Mouse (Mus musculus): ENCODE measurements around the gene 1700021F05Rik.
A peak's percentile ranks its signal among the peaks of the same experiment; 100 is the strongest.
"Not testable (repeated sequence)": the region's sequence is repeated elsewhere in the genome, so short reads cannot be mapped to it uniquely, and the experiment has no call there.

Gene 1700021F05Rik

DNA sequence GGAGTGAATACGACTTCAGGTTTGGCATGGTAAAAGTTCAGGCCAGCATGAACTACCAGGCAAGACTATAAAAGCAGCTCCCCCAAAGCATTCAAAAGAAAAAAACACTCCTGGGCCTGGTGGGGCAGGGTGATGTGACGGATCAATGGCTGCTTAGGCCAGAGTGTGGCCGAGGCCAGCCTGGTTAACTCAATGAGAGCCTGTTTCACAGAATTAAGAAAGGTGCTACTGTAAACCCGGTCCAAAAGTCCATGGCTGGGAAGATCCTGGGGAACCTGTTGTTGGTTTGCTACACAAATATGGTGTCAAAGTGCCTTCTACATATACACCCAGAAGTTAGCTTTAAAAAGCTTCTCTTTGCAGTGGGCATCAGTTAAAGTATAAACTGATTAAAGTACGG, 2.0 kb downstream of the 1700021F05Rik start:
- DNase-seq (ENCODE audit: low spot score in 2 of 2) = no peak

DNA sequence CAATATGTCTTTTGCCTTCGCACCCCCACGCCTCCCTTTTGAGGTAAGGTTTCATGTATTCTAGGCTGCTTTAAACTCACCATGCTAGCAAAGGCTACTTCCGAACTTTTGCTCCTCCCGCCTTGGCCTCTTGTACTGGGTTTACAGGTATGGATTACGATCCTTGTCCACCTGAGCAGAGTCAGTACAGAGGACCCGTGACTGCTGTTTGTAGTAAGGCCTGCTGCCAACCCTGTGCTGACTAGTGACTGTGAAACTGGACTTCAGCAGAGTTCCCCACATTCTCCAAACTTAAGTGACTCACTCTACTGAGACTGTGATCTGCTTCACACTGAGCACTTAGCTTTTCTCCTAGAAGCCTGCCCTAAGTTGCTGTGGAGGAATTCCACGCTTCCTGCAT, 3.1 kb downstream of the 1700021F05Rik start:
- no peak for DNase-seq (ENCODE audit: low spot score in 2 of 2)

DNA sequence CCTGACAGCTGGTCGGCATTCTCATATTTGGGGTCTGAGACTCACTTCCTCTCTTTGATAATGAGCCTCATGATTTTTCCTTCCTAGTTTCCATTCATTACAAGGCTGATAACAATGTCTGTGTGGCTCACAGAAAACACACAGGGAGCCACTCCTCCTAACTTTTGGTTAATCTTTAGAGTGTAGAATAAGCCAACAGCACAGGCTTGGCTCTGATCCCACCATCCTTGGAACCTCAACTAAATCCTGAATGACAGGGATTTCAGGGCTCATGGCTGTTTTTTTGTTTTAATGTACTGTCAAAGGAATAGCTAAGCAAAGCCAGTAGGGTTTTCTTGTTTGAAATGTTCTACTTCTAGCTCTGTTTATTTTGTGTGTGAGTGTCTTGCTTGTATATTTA, 6.4 kb downstream of the 1700021F05Rik start:
- no peak for DNase-seq (ENCODE audit: low spot score in 2 of 2)

DNA sequence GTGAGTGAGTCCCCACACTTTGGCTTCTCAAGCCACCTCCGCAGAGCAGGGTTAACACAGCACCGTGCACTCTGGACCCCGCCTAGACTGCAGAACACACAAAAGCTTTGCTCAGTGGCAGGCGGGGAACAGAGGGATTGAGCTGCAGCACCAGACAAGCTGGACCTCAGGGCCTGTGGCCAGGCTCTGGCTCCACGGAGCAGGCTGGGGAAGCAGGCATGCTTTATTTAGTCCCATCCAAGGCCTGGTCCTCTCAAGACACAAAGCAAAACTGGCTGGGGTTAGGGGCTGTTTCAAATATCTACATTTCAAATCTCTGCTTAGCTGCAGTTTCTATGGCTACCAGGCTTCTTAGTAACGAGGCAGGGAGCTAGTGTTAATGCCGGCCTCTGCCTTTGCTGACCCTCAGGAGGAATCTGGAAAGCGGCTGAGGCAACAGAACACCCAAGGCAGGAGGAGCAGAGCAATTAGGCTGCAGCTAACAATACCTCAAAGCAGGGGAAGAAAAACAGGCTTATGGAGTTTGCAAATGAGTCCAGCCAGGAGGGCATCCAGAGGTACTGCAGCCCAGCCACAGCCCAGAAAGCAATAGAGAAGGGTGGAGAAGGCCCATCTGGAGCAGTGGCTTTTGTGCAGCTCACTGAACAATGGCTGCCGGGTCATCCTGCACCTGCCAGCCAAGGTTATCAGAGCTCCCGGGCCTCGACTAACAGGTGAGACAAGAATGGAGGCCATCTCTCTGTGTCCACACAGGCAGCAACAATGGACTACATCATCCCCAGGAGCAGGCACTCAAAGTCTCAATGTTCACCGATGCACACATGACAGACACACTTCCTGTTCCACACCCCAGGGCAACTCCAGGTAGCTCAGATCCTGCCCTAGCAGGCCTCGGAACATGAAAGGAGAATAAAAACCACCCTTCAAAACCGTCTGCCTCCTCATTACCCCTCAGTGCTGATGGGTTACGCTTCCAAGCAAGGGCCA, 13.2 kb downstream of the 1700021F05Rik start:
- peak in 1 of 2 experiments; percentile 20 for DNase-seq (ENCODE audit: low spot score in 2 of 2)

DNA sequence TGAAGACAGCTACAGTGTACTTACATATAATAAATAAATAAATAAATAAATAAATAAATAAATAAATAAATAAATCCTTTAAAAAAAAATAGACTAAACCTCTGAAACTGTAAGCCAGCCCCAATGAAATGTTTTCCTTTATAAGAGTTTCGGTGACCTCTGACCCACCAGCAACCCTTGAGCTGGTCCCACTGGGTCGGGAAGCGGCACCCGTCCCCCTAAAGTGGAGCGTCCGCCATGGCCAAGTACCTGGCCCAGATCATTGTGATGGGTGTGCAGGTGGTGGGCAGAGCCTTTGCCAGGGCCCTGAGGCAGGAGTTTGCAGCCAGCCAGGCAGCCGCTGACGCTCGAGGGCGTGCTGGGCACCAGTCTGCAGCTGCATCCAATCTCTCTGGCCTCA, 16.9 kb downstream of the 1700021F05Rik start, which contains the start of gene Gm9803:
TSS of gene Gm9803 (plus strand) at position 154 of the 400 bp plus-strand sequence.
- DNase-seq (ENCODE audit: low spot score in 2 of 2) = not testable (repeated sequence)

DNA sequence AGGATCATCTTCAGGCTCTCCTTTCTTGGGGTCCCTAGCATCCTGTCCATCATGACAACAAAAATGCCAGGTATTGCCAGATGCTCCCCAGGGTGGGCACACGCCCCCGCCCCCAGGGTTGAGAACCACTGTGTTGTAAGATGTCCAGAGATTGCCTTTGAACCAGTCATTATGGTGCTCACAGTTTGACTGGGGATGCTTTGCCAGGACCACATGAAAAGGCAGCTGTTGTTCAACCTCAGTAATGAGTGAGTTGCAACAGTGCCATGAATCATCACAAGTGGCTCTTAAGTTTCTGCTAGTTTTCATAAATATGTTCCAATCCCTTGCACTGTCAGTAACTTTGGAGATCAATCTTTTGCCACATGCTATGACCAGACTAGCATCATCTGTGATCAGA, 20.8 kb downstream of the 1700021F05Rik start:
- no peak for DNase-seq (ENCODE audit: low spot score in 2 of 2)

DNA sequence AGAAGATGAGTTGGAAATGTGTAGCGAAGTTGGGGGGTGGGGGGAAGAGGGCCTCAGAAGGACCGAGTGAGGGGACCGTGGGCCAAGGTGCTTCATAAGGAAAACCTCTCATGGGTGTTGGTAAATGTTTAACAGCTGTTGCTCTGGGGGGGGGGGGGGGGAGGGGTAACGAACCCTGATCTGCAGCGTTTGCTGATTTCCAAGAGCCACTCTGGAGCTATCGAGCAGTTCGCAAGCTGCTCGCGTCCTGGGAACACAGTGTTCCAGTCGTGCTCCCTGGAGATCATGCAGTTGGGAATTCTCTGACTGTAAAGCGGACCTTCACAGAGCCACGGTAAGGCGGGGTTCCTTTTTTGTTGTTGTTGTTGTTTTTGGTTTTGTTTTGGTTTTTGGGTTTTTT, 22.4 kb downstream of the 1700021F05Rik start:
- no peak for DNase-seq (ENCODE audit: low spot score in 2 of 2)

DNA sequence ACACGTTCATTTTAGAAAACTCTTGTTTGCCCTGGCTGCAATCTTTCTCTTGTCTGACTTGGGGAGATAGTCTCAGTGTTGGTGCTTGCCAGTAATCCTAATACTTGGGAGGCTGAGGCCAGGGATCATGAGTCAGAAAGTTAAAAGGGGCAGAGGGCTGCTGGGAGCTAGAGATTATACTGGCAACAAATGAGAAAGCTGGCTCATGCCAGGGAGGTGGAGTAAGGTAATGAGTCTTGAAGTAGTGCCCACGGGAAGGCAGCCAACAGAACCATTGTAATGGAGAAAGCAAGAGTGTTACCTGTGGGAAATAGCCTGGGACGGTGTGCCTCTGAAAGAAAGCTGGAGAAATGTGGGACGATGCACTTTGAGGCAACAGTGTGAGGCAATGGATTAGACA, 23.0 kb downstream of the 1700021F05Rik start:
- no peak for DNase-seq (ENCODE audit: low spot score in 2 of 2)

DNA sequence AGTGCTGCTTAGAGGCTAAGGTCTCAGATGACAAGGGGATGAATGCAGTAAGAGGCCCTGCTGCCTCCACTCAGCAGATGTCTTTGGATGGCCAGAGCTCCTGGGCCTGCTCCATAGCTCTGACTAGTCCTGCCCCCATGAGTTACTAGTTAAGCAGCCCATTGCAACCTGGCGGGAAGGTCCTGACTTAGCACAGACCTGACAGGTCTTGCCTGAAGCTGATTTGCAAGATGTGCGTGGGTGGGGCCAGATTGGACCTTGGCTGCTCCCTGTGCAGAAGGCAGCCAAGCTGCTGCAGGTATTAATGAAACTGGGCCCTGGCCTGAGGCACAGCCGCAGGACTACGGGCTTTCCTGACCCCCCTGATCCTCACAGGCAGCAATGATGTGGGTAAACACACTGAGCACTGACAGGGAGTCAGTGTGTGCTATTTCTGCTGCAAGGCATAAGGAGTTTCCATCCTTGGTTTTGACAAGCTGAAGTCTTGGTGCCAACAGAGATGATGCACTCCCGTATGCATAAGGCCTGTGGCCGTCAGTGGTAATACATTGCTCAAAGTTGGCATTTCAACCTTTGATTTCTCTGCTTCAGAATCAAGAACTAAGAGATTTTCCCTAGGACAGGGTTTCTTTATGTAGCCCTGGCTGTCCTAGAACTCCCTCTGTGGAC, 23.7 kb downstream of the 1700021F05Rik start:
- no peak for DNase-seq (ENCODE audit: low spot score in 2 of 2)

DNA sequence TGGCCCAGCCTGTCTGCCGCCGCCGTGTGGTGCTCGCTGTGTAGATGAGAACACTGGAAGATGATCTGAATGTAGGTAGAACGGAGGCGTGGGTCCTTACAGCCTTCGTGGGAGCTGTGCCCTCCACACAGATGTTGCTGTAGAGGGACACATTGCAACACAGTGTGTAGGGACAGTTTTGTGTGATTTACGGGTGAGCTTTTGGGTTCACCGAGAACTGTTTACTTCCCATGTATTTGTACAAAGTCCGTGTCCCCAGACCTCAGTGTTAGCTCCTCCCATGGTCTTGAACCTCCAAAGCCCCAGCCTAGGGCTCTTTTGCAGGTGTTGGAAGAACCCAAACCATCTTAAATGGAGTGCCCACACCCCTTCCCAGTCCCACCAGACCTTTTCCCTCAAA, 27.8 kb downstream of the 1700021F05Rik start:
- DNase-seq (ENCODE audit: low spot score in 2 of 2) = no peak

DNA sequence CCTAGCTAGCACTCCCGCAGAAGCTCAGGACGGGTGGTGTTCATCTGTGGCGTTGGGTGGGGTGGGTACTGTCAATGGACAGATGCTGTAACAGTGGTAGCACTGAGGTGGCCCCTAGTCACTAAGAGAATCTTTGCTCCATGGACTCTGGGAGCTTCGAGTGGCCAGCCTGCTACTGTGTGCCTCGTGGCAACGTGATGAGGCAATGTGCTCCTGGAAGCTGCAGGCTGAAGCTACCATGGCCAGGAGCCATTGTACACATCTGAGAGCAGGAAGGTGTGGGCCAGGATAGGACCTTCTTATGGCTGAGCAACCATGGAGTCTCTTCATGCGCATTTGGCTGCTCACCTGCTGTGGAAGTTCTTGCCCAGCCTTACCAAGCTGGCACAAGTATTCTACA, 31.6 kb downstream of the 1700021F05Rik start:
- no peak for DNase-seq (ENCODE audit: low spot score in 2 of 2)

DNA sequence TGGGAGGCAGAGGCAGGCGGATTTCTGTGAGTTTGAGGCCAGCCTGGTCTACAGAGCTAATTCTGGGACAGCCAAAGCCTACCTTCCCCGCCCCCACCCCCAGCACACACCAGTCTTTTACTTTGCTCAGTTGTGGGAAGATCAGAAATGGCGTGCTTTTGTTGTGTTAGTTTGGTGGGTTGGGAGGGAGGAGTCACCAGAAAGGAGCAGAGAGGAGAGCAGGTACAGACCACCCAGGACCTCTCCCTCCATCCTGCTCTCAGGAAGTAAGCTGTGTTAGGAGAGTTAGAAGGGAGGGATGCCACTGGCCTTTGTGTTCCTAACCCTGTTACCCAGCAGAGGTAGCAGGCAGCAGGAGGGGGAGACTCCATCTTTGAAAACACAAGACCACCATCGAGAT, 33.7 kb downstream of the 1700021F05Rik start:
- DNase-seq (ENCODE audit: low spot score in 2 of 2) = no peak

DNA sequence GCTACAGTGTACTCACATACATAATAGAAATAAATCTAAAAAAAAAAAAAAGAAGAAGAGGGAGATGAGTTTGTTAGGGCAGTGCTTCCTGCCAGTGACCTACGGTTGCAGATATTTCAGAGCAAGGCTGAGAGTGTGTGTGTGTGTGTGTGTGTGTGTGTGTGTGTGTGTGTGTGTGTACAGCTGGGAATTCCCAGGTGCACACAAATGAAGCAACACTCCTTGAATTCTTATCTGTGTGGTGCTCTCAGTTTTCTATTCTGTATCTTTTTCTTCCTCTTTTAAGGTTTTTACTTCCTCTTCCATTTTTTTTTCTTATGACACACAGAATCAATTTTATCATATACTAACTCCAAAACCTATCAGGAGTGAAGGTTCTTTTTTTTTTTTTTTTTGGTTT, 36.5 kb downstream of the 1700021F05Rik start:
- DNase-seq (ENCODE audit: low spot score in 2 of 2) = no peak

DNA sequence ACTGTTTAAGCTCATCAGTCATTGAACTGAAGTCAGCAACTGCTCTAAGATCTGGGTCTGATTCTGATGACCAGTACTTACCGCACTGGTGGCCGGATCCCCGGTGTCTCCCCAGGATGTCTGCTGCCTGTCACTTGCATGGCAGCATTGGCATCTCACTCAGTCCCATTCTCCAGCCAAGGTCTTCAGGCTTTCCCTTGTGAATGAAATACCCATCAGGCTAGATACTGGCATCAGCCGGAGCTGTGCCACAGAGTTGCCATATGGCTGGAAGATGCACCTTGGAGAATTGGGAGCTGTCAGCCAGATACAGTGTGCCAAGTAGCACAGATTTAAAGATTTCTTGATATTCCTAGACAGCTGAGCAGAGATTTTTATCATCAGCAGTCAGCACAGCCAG, 38.2 kb downstream of the 1700021F05Rik start:
- no peak for DNase-seq (ENCODE audit: low spot score in 2 of 2)

DNA sequence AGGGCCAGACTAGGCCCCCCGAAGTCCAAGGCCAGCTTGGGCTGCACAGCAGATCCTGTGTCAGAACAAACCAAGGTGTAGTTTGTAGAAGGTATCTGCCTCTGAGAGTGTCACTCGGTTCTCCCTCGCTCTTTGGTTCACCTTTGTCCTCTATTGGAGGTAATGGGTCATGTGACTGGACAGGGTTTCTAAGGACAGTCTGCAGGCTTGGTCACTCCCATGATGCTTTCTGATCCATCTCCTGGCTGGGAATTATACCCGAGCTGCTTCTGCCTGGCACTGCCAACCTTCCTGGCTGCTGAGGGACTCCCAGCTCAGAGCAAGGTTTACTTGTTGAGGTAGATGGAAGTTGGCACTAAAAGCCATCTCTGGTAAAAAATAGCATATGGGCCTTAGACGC, 49.9 kb downstream of the 1700021F05Rik start:
- no peak for DNase-seq (ENCODE audit: low spot score in 2 of 2)

DNA sequence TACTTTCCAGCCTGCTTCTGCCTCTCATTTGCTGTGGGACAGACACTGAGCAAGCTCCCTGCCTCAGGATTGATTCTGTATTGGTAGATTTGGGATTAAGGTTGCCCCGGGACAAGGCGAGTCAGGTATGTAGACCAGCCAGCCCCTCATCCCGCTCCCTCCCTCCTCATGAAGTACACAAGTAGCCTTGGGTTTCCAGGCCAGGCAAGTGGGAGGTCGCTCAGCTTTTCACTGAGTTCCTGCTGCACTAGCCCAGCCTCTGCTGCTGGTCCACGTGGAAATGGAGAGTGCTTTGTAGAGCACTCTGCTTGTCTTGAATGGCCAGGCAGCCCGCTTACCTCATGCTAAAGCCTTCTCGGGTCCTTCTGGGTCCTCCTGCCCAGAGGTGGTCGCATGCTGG, 50.8 kb downstream of the 1700021F05Rik start:
- no peak for DNase-seq (ENCODE audit: low spot score in 2 of 2)

DNA sequence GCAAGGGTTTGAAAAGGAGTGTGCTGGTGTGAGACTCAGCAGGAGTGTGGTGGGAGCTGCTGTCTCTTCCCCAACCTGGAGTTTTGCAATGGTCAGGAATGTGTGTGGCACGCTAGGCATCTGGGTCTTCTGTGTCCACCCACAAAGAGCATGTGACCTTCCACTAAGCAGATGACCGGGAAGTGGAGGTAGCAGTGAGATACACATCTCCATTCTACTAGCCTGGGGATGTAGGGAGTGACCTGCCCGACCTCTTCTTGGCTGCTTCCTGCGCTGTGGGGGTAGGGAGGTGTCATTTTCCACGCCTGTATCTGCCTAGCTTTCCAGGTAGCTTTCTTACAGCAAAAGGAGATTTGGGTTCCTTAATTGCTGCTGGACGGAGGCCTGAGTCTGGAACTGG, 51.2 kb downstream of the 1700021F05Rik start:
- DNase-seq (ENCODE audit: low spot score in 2 of 2) = no peak

DNA sequence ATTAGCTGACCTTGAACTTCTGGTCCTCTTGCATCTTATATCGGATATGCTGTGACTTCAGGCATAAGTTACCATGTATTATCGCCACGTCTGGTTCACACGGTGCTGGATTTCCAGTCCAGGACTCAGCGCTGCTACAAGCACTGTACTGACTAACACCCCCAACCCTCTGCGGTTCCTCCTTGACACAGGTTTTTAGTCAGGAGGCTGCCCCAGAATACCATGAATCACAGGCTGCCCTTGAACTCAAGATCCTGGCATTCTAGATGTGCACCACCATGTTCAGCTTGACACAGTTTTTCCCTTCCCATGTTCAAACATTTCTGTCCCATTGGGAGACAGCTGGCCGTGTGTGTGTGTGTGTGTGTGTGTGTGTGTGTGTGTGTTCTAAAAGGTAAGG, 51.7 kb downstream of the 1700021F05Rik start:
- no peak for DNase-seq (ENCODE audit: low spot score in 2 of 2)

DNA sequence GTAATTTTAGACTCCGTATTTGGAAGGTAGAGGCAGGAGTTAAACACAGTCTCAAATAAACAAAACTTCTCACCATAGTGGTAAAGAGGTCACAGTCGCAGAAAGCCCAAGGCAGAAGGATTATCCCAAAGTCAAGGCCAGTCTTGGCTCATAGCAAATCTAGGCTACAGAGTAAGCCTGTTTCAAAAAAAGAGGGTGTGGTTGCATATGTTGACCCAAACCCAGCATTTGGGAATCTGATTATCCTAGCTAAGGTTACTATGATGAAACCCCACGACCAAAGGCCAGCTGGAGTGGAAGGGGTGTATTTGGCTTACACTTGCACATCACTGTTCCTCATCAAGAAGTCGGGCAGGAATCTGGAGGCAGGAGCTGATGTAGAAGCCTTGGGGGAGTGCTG, 52.5 kb downstream of the 1700021F05Rik start:
- no peak for DNase-seq (ENCODE audit: low spot score in 2 of 2)

DNA sequence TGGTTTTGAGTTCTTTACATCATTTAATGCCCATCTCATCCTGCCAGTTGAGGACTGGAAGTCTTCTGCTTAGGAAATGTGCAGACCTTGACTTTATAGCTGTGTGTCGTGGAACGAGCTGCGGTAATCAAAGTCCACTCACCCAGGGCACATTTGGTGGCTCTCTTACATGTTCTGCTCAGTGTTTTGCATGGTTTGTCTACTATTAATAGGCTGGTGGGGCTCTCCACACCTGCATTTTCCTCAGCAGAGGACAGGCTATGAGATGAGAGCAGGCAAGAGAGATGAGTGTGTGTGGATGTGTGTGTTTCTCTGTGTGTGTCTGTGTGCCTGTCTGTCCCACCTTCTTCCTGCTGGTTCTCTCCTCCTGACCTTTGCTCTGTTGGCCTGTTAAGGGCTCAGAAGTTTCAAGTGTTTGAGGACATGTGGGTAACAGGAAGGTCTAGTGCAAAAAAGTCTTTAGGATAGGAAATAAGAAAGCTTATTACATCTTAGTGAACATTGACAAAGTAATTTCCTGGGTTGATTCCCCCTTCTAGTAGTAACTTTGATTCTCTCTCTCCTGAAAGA, 53.3 kb downstream of the 1700021F05Rik start:
- DNase-seq (ENCODE audit: low spot score in 2 of 2) = no peak

DNA sequence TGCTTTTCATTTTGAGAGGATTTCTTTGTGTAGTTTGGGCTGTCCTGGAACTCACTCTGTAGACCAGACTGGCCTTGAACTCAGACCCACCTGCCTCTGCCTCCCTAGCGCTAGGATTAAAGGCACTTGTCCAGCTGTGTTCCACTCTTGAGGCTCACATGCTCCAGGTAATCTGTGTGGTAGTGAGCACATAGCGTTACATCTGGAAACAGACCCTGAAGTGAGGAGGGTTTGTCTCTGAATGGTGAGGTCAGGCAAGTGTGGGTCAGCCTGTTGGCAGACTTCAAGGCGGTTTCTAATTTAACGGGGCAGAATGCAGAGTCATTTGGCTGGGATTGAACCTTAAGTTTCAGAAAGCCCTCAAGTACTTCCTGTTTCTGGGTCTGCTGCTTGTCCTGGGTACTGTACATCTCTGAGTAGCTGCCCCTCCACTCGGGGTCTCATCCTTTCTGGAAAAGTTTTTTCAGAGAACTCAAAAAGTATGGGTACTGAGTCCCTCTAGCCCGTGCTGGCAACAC, 55.0 kb downstream of the 1700021F05Rik start:
- no peak for DNase-seq (ENCODE audit: low spot score in 2 of 2)

DNA sequence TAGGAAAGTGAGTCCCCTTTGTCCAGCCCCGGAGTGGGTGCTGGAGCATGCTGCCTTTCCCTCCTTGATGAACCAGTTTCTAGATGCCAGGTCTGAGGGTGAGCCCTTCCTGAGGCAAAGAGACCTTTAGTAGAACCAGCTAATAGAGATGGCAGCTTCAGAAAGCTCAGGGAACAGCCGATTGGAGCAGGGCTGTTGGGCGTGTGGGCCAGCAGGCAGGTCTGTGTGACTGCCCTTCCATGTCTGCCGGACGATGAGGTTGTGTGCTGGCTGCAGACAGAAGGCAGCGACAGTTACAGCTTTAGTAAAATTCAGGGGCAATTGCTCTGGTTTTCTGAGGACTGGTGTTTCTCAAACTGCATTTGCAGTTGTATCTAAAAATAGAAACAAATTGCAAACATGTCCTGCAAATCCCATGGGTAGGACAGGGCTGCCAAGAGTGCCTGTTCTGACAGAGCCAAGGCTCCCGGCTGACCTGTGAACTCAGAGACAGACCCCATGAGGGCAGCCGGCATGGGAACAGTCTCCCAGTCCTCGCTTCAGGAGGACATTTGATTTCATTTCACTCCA, 57.3 kb downstream of the 1700021F05Rik start:
- no peak for DNase-seq (ENCODE audit: low spot score in 2 of 2)

All from frontal cortex, postnatal 25 days (tissue).